Mouse (Mus musculus): ENCODE measurements around the gene Gpx4. TPM values are rescaled to one million over a fixed set of nuclear protein-coding genes. Genes with fewer than 3 reads are reported as not detected.

Gene Gpx4
- polyA plus RNA-seq (2016; fragmentation: Nextera tagmentation; extraction: Ambion mirVana): 434 and 458 TPM in 2 replicates

GRCm38 (mm10) chr10:80047041-80047565, at the start of gene Gpx4:
Gene Gpx4, plus strand, starts transcription at chr10:80047166.
- WGBS: 48% methylated on average over 9 of the region's 9 CpGs
- no peaks in the 10 kb centered on the region for H3K36me3 ChIP-seq (replicated peaks)
- H3K9me3 ChIP-seq: no peaks in the 10 kb centered on the region
- peak within 1 kb of the TSS; percentile 72 for H3K27ac ChIP-seq
- H3K4me3 ChIP-seq (replicated peaks): no peak within 1 kb of the TSS
- H3K9ac ChIP-seq: peak within 1 kb of the TSS; percentile 17; the same call in 1 of the 2 replicates
- 0 out of 2 replicates have a peak within 1 kb of the TSS, but pooled peaks have one; percentile 2 for H3K4me2 ChIP-seq
- peaks cover 45% of the 10 kb centered on the region for H3K4me1 ChIP-seq
- no peak for ATAC-seq (ENCODE audit: low FRiP score)
- H3K27me3 ChIP-seq: peaks cover 6% of the 10 kb centered on the region; the same call in 1 of the 2 replicates

- WGBS: 6% methylated on average over 15 of the region's 15 CpGs
- Histone ChIP-seq H3K9me3 (no peaks in the 10 kb centered on the region), H3K9ac (peak overlapping the region; percentile 50), H3K27ac (no peak overlapping the region), H3K4me1 (peaks cover 21% of the 10 kb centered on the region), H3K4me2 (peak overlapping the region; percentile 76), H3K4me3 (replicated peaks) (peak overlapping the region; percentile 47), H3K36me3 (replicated peaks) (no peaks in the 10 kb centered on the region), H3K27me3 (peaks cover 50% of the 10 kb centered on the region)
- ATAC-seq (ENCODE audit: low FRiP score): 0 out of 2 replicates have a peak, but pooled peaks have one; percentile 28
These were observed 49.1 kb upstream of the Gpx4 start for GRCm38 (mm10) chr10:79997819-79998218.

- ATAC-seq (ENCODE audit: low FRiP score): no peak
- WGBS: 72% methylated on average over 9 of the region's 9 CpGs
- Histone ChIP-seq H3K9me3 (no peaks in the 10 kb centered on the region), H3K4me3 (replicated peaks) (no peak overlapping the region), H3K4me1 (peaks cover 22% of the 10 kb centered on the region), H3K9ac (no peak overlapping the region), H3K4me2 (no peak overlapping the region), H3K27ac (no peak overlapping the region), H3K27me3 (peaks cover 76% of the 10 kb centered on the region), H3K36me3 (replicated peaks) (no peaks in the 10 kb centered on the region)
These were observed 45.0 kb upstream of the Gpx4 start for GRCm38 (mm10) chr10:80001945-80002344.

DNA sequence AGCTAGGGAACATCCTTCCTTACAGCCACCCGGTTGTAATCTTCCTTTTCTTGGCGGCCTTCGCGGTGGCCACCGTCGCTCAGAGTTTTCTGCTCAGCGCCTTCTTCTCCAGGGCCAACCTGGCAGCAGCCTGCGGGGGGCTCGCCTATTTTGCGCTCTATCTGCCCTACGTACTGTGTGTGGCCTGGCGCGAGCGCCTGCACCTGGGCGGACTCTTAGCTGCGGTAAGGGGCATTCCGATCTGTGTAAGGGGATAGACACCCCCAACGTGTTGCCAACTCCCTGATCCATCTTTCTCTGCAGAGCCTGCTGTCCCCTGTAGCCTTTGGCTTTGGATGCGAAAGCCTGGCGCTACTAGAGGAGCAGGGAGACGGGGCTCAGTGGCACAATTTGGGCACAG, 44.1 kb upstream of the Gpx4 start:
- no peak overlapping the region for H3K4me2 ChIP-seq
- H3K27ac ChIP-seq: no peak overlapping the region
- no peak overlapping the region for H3K9ac ChIP-seq
- no peak overlapping the region for H3K4me3 ChIP-seq (replicated peaks)
- ATAC-seq (ENCODE audit: low FRiP score): no peak
- H3K27me3 ChIP-seq: peaks cover 80% of the 10 kb centered on the region
- no peaks in the 10 kb centered on the region for H3K9me3 ChIP-seq
- WGBS: 18% methylated on average over 21 of the region's 21 CpGs
- H3K36me3 ChIP-seq (replicated peaks): no peaks in the 10 kb centered on the region
- peaks cover 13% of the 10 kb centered on the region for H3K4me1 ChIP-seq

- WGBS: 65% methylated on average over 9 of the region's 9 CpGs
- peaks cover 72% of the 10 kb centered on the region for H3K27me3 ChIP-seq
- H3K4me3 ChIP-seq (replicated peaks): no peak overlapping the region
- no peak overlapping the region for H3K27ac ChIP-seq
- H3K4me2 ChIP-seq: no peak overlapping the region
- no peaks in the 10 kb centered on the region; the same call in 1 of the 2 replicates for H3K36me3 ChIP-seq (replicated peaks)
- H3K4me1 ChIP-seq: peaks cover 6% of the 10 kb centered on the region; the same call in 1 of the 2 replicates
- no peak for ATAC-seq (ENCODE audit: low FRiP score)
- H3K9ac ChIP-seq: no peak overlapping the region
- H3K9me3 ChIP-seq: no peaks in the 10 kb centered on the region
These were observed 43.4 kb upstream of the Gpx4 start for GRCm38 (mm10) chr10:80003374-80004232.

DNA sequence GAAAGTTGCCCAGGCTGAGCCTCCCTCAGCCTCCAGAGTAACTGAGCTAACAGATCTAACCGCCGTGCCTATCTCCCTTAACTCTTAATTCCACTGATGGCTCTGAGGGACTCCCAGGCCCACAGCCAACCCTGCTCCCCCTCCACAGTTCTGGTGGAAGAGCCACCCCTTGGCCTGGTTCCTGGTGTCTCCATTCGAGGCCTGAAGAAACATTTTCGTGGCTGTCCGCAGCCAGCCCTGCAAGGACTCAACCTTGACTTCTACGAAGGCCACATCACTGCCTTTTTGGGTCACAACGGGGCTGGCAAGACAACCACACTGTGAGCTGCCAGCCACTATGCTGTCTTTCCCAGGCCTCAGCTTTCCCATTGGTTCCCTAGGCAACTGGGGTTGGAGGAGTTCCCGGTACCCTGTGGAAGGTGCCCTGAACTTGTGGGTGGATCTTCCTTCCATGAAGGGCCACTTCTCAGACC, 42.7 kb upstream of the Gpx4 start:
- Histone ChIP-seq H3K4me3 (replicated peaks) (no peak overlapping the region), H3K36me3 (replicated peaks) (peaks cover 2% of the 10 kb centered on the region; the same call in 1 of the 2 replicates), H3K9ac (no peak overlapping the region), H3K9me3 (no peaks in the 10 kb centered on the region), H3K27ac (no peak overlapping the region), H3K27me3 (peaks cover 65% of the 10 kb centered on the region), H3K4me1 (peaks cover 6% of the 10 kb centered on the region; the same call in 1 of the 2 replicates), H3K4me2 (no peak overlapping the region)
- WGBS: 88% methylated on average over 8 of the region's 8 CpGs
- ATAC-seq (ENCODE audit: low FRiP score): no peak

GRCm38 (mm10) chr10:80011740-80012139, 35.2 kb upstream of the Gpx4 start:
- no peak for ATAC-seq (ENCODE audit: low FRiP score)
- peaks cover 18% of the 10 kb centered on the region for H3K9me3 ChIP-seq
- peaks cover 16% of the 10 kb centered on the region for H3K36me3 ChIP-seq (replicated peaks)
- no peak overlapping the region for H3K9ac ChIP-seq
- H3K27ac ChIP-seq: no peak overlapping the region
- no peak overlapping the region for H3K4me3 ChIP-seq (replicated peaks)
- peaks cover 64% of the 10 kb centered on the region for H3K27me3 ChIP-seq
- WGBS: 87% methylated on average over 6 of the region's 6 CpGs
- H3K4me2 ChIP-seq: no peak overlapping the region
- H3K4me1 ChIP-seq: no peaks in the 10 kb centered on the region

DNA sequence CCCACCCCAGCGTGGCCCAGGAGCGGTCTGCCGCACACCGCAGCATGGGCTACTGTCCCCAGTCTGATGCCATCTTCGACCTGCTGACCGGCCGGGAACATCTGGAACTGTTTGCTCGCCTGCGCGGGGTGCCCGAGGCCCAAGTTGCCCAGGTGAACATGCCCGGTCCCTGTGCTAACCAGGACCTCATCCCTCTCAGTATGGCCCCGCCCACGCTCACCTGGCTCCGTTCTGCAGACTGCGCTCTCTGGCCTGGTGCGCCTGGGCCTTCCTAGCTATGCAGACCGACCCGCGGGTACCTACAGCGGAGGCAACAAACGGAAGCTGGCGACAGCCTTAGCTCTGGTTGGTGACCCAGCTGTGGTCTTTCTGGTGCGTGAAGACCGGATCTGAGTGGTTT, 33.4 kb upstream of the Gpx4 start:
- Histone ChIP-seq H3K36me3 (replicated peaks) (peaks cover 16% of the 10 kb centered on the region), H3K9me3 (peaks cover 18% of the 10 kb centered on the region), H3K4me1 (no peaks in the 10 kb centered on the region), H3K4me3 (replicated peaks) (no peak overlapping the region), H3K9ac (no peak overlapping the region), H3K27ac (no peak overlapping the region), H3K4me2 (no peak overlapping the region), H3K27me3 (peaks cover 72% of the 10 kb centered on the region)
- ATAC-seq (ENCODE audit: low FRiP score): no peak
- WGBS: 29% methylated on average over 25 of the region's 25 CpGs

GRCm38 (mm10) chr10:80014484-80015290, 32.3 kb upstream of the Gpx4 start:
- Histone ChIP-seq H3K9ac (no peak overlapping the region), H3K27ac (no peak overlapping the region), H3K4me1 (peaks cover 10% of the 10 kb centered on the region; the same call in 1 of the 2 replicates), H3K9me3 (peaks cover 17% of the 10 kb centered on the region), H3K27me3 (peaks cover 82% of the 10 kb centered on the region), H3K4me3 (replicated peaks) (no peak overlapping the region), H3K36me3 (replicated peaks) (peaks cover 13% of the 10 kb centered on the region), H3K4me2 (no peak overlapping the region)
- 17% methylated on average over 28 of the region's 28 CpGs for WGBS
- no peak for ATAC-seq (ENCODE audit: low FRiP score)

GRCm38 (mm10) chr10:80015583-80015982, 31.4 kb upstream of the Gpx4 start:
- Histone ChIP-seq H3K4me1 (peaks cover 16% of the 10 kb centered on the region; the same call in 1 of the 2 replicates), H3K36me3 (replicated peaks) (peaks cover 6% of the 10 kb centered on the region), H3K4me3 (replicated peaks) (no peak overlapping the region), H3K4me2 (no peak overlapping the region), H3K27me3 (peaks cover 87% of the 10 kb centered on the region), H3K9me3 (peaks cover 8% of the 10 kb centered on the region), H3K27ac (no peak overlapping the region), H3K9ac (no peak overlapping the region)
- 86% methylated on average over 10 of the region's 10 CpGs for WGBS
- no peak for ATAC-seq (ENCODE audit: low FRiP score)

GRCm38 (mm10) chr10:80016511-80016910, 30.5 kb upstream of the Gpx4 start, which contains the start of gene Arhgap45:
Gene Arhgap45, plus strand, starts transcription at chr10:80016653.
- ATAC-seq (ENCODE audit: low FRiP score): no peak
- Histone ChIP-seq H3K9me3 (no peaks in the 10 kb centered on the region), H3K4me2 (no peak within 1 kb of the TSS), H3K27ac (no peak within 1 kb of the TSS), H3K27me3 (peaks cover 86% of the 10 kb centered on the region), H3K4me3 (replicated peaks) (0 out of 2 replicates have a peak within 1 kb of the TSS, but pooled peaks have one; percentile 3), H3K36me3 (replicated peaks) (no peaks in the 10 kb centered on the region; the same call in 1 of the 2 replicates), H3K4me1 (peaks cover 16% of the 10 kb centered on the region; the same call in 1 of the 2 replicates), H3K9ac (no peak within 1 kb of the TSS)
- 73% methylated on average over 11 of the region's 11 CpGs for WGBS
